Mouse (Mus musculus): ENCODE measurements around the gene Slc22a17. TPM values are rescaled to one million over a fixed set of nuclear protein-coding genes. Genes with fewer than 3 reads are reported as not detected.
A peak's percentile ranks its signal among the peaks of the same experiment; 100 is the strongest.
"Not testable (repeated sequence)": the region's sequence is repeated elsewhere in the genome, so short reads cannot be mapped to it uniquely, and the experiment has no call there.

The Slc22a17 gene
- polyA plus RNA-seq, 1 experiment from 2014 or later, result 50.8 TPM

DNA sequence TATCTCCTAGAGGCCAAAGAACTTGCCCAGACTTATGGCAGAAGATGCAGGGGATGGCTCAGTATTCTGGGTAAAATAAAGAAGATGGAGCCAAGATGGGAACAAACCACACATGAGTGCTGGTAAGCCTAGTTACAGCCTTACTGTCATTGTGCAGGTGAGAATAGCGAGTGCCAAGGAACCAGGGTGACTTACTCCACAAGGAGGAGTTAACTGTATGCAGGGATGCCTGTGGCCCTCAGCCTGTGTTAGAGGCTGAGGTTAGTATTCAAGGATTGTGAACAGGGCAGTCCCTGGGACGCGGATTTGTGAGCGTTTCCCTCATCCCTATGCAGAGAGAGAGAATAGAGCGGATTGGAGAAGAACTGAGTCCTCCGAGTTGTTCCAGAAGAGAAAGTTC, 38.7 kb upstream of the Slc22a17 start:
- WGBS, result 74% methylated on average over 6 of the region's 6 CpGs
- H3K9ac ChIP-seq, result no peak overlapping the region

DNA sequence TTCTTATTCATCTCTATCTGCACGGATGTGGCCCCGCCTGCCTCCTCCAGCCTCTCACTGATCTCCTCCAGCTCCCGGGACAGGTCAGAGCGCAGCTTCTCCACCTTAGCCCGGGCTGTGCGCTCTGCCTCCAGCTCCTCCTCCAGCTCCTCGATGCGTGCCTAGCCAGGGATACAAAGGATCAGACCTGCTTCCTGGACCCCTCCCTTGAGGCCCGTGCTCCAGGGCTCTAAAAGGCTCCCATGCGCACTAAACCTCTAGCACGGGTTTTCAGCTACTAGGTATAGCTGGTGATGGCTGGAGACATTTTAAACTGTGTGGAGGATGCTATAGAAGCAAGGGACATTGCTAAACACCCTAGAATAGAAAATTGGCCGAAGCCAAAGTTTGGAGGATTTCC, 37.6 kb upstream of the Slc22a17 start:
- H3K4me1 ChIP-seq (replicated peaks), result peaks cover 33% of the 10 kb centered on the region
- 49% methylated on average over 12 of the region's 12 CpGs for WGBS
- peaks cover 8% of the 10 kb centered on the region for H3K27me3 ChIP-seq (replicated peaks)
- peak overlapping the region; percentile 8; the same call in 1 of the 2 replicates for H3K27ac ChIP-seq (ENCODE audit: poor library complexity, severe bottlenecking)
- H3K4me3 ChIP-seq, result no peak overlapping the region
- no peak overlapping the region for H3K4me2 ChIP-seq
- 0 out of 2 replicates have a peak, but pooled peaks have one; percentile 5 for ATAC-seq (ENCODE audit: insufficient number of reproducible peaks, low FRiP score)
- H3K9me3 ChIP-seq (replicated peaks), result no peaks in the 10 kb centered on the region
- no peak overlapping the region for H3K9ac ChIP-seq
- peaks cover 91% of the 10 kb centered on the region for H3K36me3 ChIP-seq

More for the DNA sequence above, 38.7 kb upstream of the Slc22a17 start:
- H3K36me3 ChIP-seq, result peaks cover 89% of the 10 kb centered on the region
- H3K27ac ChIP-seq (ENCODE audit: poor library complexity, severe bottlenecking), result peak overlapping the region; percentile 13; the same call in 1 of the 2 replicates
- no peak overlapping the region for H3K4me2 ChIP-seq
- peaks cover 33% of the 10 kb centered on the region for H3K4me1 ChIP-seq (replicated peaks)
- no peak for ATAC-seq (ENCODE audit: insufficient number of reproducible peaks, low FRiP score)
- H3K27me3 ChIP-seq (replicated peaks), result peaks cover 8% of the 10 kb centered on the region
- no peaks in the 10 kb centered on the region for H3K9me3 ChIP-seq (replicated peaks)
- no peak overlapping the region for H3K4me3 ChIP-seq

DNA sequence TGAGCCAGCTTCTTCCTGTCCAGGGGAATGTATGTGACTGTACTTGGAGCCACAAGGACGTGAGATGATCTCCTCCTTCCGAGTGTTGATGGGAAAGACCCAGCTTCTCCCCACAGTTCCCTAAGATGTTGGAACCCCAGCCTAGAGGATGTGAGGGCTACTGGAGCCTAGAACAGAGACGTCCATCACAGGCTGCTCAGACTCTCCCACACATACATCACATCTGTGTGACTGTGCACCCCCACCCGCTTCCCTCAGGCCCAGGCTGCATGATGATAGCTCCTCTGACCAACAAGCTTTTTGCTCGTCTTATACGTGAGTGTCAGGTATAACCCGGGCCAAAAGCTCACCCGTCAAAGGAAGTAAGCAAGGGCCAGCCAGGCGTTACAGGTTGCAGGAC, 35.8 kb upstream of the Slc22a17 start:
- no peak overlapping the region for H3K4me2 ChIP-seq
- peak overlapping the region; percentile 57; the same call in 1 of the 2 replicates for H3K27ac ChIP-seq (ENCODE audit: poor library complexity, severe bottlenecking)
- H3K9ac ChIP-seq, result 0 out of 2 replicates have a peak overlapping the region, but pooled peaks have one; percentile 16
- H3K9me3 ChIP-seq (replicated peaks), result no peaks in the 10 kb centered on the region
- peaks cover 96% of the 10 kb centered on the region for H3K36me3 ChIP-seq
- peaks cover 8% of the 10 kb centered on the region for H3K27me3 ChIP-seq (replicated peaks)
- WGBS, result 74% methylated on average over 9 of the region's 9 CpGs
- no peak overlapping the region for H3K4me3 ChIP-seq
- no peak for ATAC-seq (ENCODE audit: insufficient number of reproducible peaks, low FRiP score)
- peaks cover 33% of the 10 kb centered on the region for H3K4me1 ChIP-seq (replicated peaks)

DNA sequence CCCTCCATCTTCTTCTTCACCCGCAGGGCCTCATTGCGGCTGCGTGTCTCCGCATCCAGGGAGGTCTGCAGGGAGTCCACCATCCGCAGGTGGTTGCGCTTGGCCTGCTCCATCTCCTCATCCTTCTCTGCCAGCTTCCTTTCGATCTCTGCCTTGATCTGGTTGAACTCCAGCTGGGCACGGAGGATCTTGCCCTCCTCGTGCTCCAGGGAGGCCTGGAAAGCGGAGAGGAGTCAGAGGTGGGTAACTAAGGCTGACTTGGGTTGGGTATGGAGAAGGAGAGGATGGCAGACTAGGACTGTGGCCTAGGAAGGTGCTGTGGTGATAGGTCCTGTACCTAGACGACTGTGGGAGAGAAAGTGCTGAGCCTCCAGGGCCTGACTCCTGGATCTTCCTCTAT, 34.1 kb upstream of the Slc22a17 start:
- not testable (repeated sequence) for H3K27me3 ChIP-seq (replicated peaks); H3K4me3 ChIP-seq; H3K4me2 ChIP-seq; ATAC-seq (ENCODE audit: insufficient number of reproducible peaks, low FRiP score); H3K9me3 ChIP-seq (replicated peaks)
- 82% methylated on average over 11 of the region's 11 CpGs for WGBS
- Histone ChIP-seq H3K4me1 (replicated peaks) (peaks cover 33% of the 10 kb centered on the region), H3K36me3 (peaks cover 96% of the 10 kb centered on the region), H3K27ac (ENCODE audit: poor library complexity, severe bottlenecking) (0 out of 2 replicates have a peak overlapping the region, but pooled peaks have one; percentile 13), H3K9ac (peak overlapping the region; percentile 45; the same call in 1 of the 2 replicates)

DNA sequence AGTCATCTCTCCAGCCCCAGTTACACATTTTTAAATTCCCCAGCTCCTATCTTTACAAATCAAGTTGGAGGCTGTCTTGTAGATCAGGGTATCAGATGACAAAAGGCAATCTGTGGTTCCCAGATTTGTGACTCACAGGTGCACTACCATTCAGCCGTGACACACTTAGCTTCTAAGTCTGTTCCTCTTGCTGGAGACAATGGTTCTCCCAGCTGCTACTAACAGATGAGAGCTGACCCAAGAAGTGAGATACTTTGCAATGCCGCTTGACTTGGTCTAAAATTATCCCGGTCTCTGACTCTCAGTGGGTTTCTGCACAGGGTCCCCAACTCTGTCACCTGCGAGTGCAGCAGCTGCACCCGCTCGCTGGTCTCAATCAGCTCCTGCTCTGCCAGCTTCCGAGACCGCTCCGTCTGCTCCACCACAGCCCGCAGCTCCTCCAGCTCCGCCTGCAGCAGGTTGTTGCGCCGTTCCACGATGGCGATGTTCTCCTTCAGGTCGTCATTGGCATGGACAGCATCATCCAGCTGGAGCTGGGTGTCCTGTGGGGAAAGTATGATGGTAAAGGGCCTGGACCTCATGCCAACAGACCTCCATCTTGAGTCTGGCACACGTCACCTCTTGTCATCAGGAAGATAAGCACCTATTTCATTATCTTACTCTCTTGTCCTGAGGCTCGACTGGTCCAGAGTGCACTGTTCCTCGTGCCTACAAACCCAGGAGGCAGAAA, 33.2 kb upstream of the Slc22a17 start:
- no peak overlapping the region for H3K4me2 ChIP-seq
- peaks cover 37% of the 10 kb centered on the region for H3K4me1 ChIP-seq (replicated peaks)
- no peak overlapping the region for H3K9ac ChIP-seq
- H3K27ac ChIP-seq (ENCODE audit: poor library complexity, severe bottlenecking), result peak overlapping the region; percentile 18; the same call in 1 of the 2 replicates
- no peaks in the 10 kb centered on the region for H3K9me3 ChIP-seq (replicated peaks)
- WGBS, result 42% methylated on average over 19 of the region's 19 CpGs
- H3K36me3 ChIP-seq, result peaks cover 96% of the 10 kb centered on the region
- H3K27me3 ChIP-seq (replicated peaks), result peaks cover 8% of the 10 kb centered on the region
- no peak overlapping the region for H3K4me3 ChIP-seq
- ATAC-seq (ENCODE audit: insufficient number of reproducible peaks, low FRiP score), result no peak

DNA sequence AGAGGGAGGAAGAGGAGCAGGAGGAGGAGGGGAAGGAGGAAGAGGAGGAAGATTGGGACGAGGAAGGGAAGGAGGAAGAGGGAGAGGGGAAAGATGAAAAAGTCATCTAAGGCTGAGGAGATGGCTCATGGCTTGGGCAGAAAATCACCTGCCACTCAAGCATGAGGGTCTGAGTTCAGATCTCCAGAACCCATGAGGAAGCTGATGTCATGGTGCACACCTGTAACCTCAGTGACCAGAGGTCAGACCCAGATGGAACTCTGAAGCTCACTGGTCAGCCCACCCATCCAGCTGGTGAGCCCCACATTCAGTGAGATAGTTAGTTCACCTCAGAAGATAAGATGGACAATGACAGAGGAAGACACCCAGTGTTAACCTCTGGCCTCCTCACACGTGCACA, 32.0 kb upstream of the Slc22a17 start:
- Histone ChIP-seq H3K4me3 (no peak overlapping the region), H3K27me3 (replicated peaks) (peaks cover 6% of the 10 kb centered on the region), H3K27ac (ENCODE audit: poor library complexity, severe bottlenecking) (no peak overlapping the region), H3K36me3 (peaks cover 90% of the 10 kb centered on the region), H3K9me3 (replicated peaks) (no peaks in the 10 kb centered on the region), H3K4me2 (no peak overlapping the region), H3K9ac (no peak overlapping the region), H3K4me1 (replicated peaks) (peaks cover 35% of the 10 kb centered on the region)
- 45% methylated on average over 2 of the region's 2 CpGs for WGBS
- ATAC-seq (ENCODE audit: insufficient number of reproducible peaks, low FRiP score), result no peak

DNA sequence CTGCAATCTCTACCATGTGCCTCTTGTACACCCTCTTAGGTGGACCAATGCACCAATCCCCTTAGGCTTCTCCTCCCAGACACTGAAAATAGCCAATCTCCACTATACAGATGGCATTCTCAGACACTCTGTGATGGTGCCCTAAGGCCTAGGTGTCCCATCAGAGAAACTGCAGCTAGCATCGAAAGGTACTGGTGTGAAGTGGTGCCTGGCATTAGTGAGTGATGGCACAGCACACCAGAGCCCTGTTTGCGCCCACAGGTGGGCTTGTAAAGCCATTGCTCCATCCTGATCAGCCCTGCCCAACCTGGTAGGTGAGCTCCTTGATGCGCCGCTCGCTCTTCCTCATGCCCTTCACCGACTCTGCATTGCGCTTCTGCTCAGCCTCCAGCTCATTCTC, 31.0 kb upstream of the Slc22a17 start:
- Histone ChIP-seq H3K4me1 (replicated peaks) (peaks cover 26% of the 10 kb centered on the region), H3K4me3 (no peak overlapping the region), H3K9ac (no peak overlapping the region), H3K27ac (ENCODE audit: poor library complexity, severe bottlenecking) (no peak overlapping the region; the same call in 1 of the 2 replicates), H3K9me3 (replicated peaks) (no peaks in the 10 kb centered on the region), H3K36me3 (peaks cover 81% of the 10 kb centered on the region), H3K4me2 (no peak overlapping the region), H3K27me3 (replicated peaks) (no peaks in the 10 kb centered on the region)
- 86% methylated on average over 7 of the region's 7 CpGs for WGBS
- no peak for ATAC-seq (ENCODE audit: insufficient number of reproducible peaks, low FRiP score)

DNA sequence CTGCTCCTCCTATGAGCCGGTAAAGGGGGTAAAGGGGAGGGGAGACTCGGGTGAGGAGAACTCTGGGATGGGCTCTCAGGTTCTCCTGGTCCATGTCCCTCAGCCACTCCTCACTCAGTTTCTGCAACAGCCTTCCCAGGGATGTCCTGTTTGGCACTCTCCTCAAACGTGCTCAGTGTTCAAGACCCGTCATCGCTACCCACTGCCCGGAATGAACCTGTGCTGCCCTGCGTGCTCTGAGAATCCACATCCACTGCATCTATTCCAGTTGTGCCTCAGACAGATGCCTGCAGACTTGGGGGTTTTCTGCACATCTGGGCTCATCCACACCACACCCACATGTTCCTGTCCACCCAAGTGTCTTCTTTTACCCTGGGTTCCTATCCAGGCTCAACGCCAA, 29.5 kb upstream of the Slc22a17 start:
- peaks cover 66% of the 10 kb centered on the region for H3K36me3 ChIP-seq
- WGBS, result 76% methylated on average over 8 of the region's 8 CpGs
- ATAC-seq (ENCODE audit: insufficient number of reproducible peaks, low FRiP score), result no peak

DNA sequence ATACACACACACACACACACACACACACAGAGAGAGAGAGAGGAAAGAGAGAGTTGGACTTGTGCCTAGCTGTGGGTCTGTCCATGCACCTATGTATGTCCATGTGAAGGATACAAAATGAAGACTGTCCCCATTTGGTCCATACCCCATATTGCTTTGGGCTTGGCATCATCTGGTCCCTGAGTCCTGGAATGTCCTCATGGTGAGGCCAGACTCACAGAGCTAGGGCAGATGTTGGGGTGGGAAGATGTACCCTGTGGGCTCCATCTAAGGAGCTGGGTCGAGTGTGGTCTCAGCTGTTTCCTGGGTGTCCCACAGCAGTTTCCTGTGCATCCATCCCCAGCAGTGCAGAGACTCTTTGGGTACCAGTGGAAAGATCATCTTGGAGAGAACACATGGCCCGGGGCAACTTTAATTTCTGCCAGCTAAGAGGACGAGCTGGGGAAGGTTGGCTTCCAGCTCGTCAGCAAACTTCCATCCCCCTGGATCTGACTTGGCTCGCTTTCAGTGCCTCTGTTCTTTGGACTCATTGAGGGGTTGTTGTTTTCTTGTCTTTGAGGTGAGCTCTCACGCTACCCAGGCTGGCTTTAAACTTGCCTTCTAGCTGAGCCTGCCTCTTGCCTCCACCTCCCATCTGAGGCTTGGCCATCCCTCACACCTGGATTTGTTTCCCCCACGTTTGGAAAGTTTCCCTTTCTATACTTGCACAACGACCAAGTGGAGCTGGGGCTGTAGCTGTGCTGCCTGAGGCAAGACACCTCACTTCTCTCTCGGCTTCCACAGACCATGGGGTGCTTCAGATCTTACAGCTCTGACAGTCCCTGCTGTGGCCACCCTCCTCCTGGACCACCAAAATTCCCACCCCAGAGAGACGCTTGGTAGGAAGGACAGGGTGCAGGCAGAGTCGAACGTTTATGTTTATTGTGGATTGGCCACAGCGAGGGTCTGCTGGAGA, 28.4 kb upstream of the Slc22a17 start:
- peak overlapping the region; percentile 27; the same call in 1 of the 2 replicates for H3K27ac ChIP-seq (ENCODE audit: poor library complexity, severe bottlenecking)
- ATAC-seq (ENCODE audit: insufficient number of reproducible peaks, low FRiP score), result no peak
- H3K27me3 ChIP-seq (replicated peaks), result 0 out of 2 replicates have a peak, but pooled peaks cover 3% of the 10 kb centered on the region
- 56% methylated on average over 13 of the region's 13 CpGs for WGBS
- H3K4me1 ChIP-seq (replicated peaks), result peaks cover 11% of the 10 kb centered on the region
- H3K4me3 ChIP-seq, result no peak overlapping the region
- no peak overlapping the region for H3K4me2 ChIP-seq
- H3K9ac ChIP-seq, result 0 out of 2 replicates have a peak overlapping the region, but pooled peaks have one; percentile 25
- peaks cover 55% of the 10 kb centered on the region for H3K36me3 ChIP-seq
- H3K9me3 ChIP-seq (replicated peaks), result no peaks in the 10 kb centered on the region

More for the DNA sequence above, 29.5 kb upstream of the Slc22a17 start:
- H3K9ac ChIP-seq, result no peak overlapping the region
- H3K27ac ChIP-seq (ENCODE audit: poor library complexity, severe bottlenecking), result no peak overlapping the region
- no peak overlapping the region for H3K4me3 ChIP-seq
- no peaks in the 10 kb centered on the region for H3K9me3 ChIP-seq (replicated peaks)
- 0 out of 2 replicates have a peak, but pooled peaks cover 3% of the 10 kb centered on the region for H3K27me3 ChIP-seq (replicated peaks)
- H3K4me2 ChIP-seq, result no peak overlapping the region
- H3K4me1 ChIP-seq (replicated peaks), result peaks cover 15% of the 10 kb centered on the region

DNA sequence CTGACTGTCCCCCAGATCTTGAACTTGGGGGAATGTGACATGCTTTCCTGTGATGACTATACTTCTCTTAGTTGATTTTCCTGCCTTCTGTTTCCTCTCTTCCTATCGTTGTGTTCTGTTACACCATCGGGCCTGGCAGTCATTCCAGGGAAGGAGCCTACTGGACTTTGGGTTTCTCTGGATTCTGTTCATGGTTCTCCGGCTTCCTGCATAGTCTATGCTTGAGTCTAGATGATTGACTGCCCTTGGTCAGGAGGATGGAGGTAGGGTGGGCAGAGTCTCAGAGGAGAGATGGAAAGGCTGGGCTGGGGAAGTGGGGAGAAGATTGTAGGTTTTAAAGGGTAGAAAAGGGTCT, 27.2 kb upstream of the Slc22a17 start:
- H3K27me3 ChIP-seq (replicated peaks), result peaks cover 7% of the 10 kb centered on the region; the same call in 1 of the 2 replicates
- no peak overlapping the region for H3K4me3 ChIP-seq
- H3K4me2 ChIP-seq, result no peak overlapping the region
- peak overlapping the region; percentile 62 for H3K27ac ChIP-seq (ENCODE audit: poor library complexity, severe bottlenecking)
- H3K9ac ChIP-seq, result no peak overlapping the region
- peaks cover 12% of the 10 kb centered on the region for H3K4me1 ChIP-seq (replicated peaks)
- no peaks in the 10 kb centered on the region for H3K9me3 ChIP-seq (replicated peaks)
- no peak for ATAC-seq (ENCODE audit: insufficient number of reproducible peaks, low FRiP score)
- 53% methylated on average over 3 of the region's 3 CpGs for WGBS
- peaks cover 43% of the 10 kb centered on the region for H3K36me3 ChIP-seq

Data from heart, embryonic 12.5 days (tissue).